Mouse (Mus musculus): ENCODE results near the gene Prl. TPM values are rescaled to one million over a fixed set of nuclear protein-coding genes. Genes with fewer than 3 reads are reported as not detected.
"Not testable (repeated sequence)": the region's sequence is repeated elsewhere in the genome, so short reads cannot be mapped to it uniquely, and the experiment has no call there.

Gene Prl
- polyA plus RNA-seq, 1 experiment from 2014 or later: not detected

- Histone ChIP-seq H3K9me3 (replicated peaks; ENCODE audit: control insufficient read depth, low read length) (no peaks in the 10 kb centered on the region), H3K27me3 (ENCODE audit: control insufficient read depth, insufficient read depth, low read length) (no peaks in the 10 kb centered on the region), H3K4me2 (ENCODE audit: low read depth, low read length) (no peak overlapping the region), H3K9ac (ENCODE audit: low read length) (no peak overlapping the region), H3K36me3 (ENCODE audit: control insufficient read depth, insufficient read depth) (no peaks in the 10 kb centered on the region), H3K27ac (ENCODE audit: low read length) (no peak overlapping the region), H3K4me1 (ENCODE audit: control insufficient read depth, insufficient read depth, low read length) (no peaks in the 10 kb centered on the region), H3K4me3 (ENCODE audit: low read length) (no peak overlapping the region)
- ATAC-seq (replicated peaks; ENCODE audit: extremely low read depth, insufficient read depth, low FRiP score): no peak
- 55% methylated on average over 7 of the region's 7 CpGs for WGBS
These were observed 1.8 kb downstream of the Prl start for GRCm38 (mm10) chr13:27059177-27059576.

GRCm38 (mm10) chr13:27093890-27094289 is 36.5 kb downstream of the Prl start, which contains the start of gene Prl3d1:
Gene Prl3d1 (plus strand): TSS chr13:27094190.
- not testable (repeated sequence) for H3K9me3 ChIP-seq (replicated peaks; ENCODE audit: control insufficient read depth, low read length); H3K9ac ChIP-seq (ENCODE audit: low read length); H3K36me3 ChIP-seq (ENCODE audit: control insufficient read depth, insufficient read depth); H3K4me3 ChIP-seq (ENCODE audit: low read length); H3K4me2 ChIP-seq (ENCODE audit: low read depth, low read length); H3K4me1 ChIP-seq (ENCODE audit: control insufficient read depth, insufficient read depth, low read length); ATAC-seq (replicated peaks; ENCODE audit: extremely low read depth, insufficient read depth, low FRiP score); H3K27me3 ChIP-seq (ENCODE audit: control insufficient read depth, insufficient read depth, low read length); H3K27ac ChIP-seq (ENCODE audit: low read length)
- 76% methylated on average over 5 of the region's 5 CpGs for WGBS

Other genes starting within 250 kb of the Prl start
- not detected in 2 replicates for gene Prl3d1, start 36.6 kb downstream of the Prl start, polyA plus RNA-seq (2015; fragmentation: Nextera tagmentation; extraction: Ambion mirVana)
- not detected in 2 replicates for gene Prl3d2, start 64.1 kb downstream of the Prl start, polyA plus RNA-seq (2015; fragmentation: Nextera tagmentation; extraction: Ambion mirVana)
- not detected in 2 replicates for gene Prl3d3, start 99.2 kb downstream of the Prl start, polyA plus RNA-seq (2015; fragmentation: Nextera tagmentation; extraction: Ambion mirVana)
- not detected in 2 replicates for gene Prl3c1, start 139.1 kb downstream of the Prl start, polyA plus RNA-seq (2015; fragmentation: Nextera tagmentation; extraction: Ambion mirVana)
- not detected in 2 replicates for gene Prl3b1, start 184.3 kb downstream of the Prl start, polyA plus RNA-seq (2015; fragmentation: Nextera tagmentation; extraction: Ambion mirVana)
- not detected in 2 replicates for gene Prl3a1, start 201.9 kb downstream of the Prl start, polyA plus RNA-seq (2015; fragmentation: Nextera tagmentation; extraction: Ambion mirVana)

Measured in heart, embryonic 16.5 days (tissue).